Mouse (Mus musculus) ovary, postnatal 14 days (tissue): ENCODE results near the gene Diexf.

ENCODE experiments used
- DNase-seq: peaks from one replicate; pipeline ENCODE4 v3.0.0; 2022; ENCODE audit warnings: low spot score

The Diexf gene

DNA sequence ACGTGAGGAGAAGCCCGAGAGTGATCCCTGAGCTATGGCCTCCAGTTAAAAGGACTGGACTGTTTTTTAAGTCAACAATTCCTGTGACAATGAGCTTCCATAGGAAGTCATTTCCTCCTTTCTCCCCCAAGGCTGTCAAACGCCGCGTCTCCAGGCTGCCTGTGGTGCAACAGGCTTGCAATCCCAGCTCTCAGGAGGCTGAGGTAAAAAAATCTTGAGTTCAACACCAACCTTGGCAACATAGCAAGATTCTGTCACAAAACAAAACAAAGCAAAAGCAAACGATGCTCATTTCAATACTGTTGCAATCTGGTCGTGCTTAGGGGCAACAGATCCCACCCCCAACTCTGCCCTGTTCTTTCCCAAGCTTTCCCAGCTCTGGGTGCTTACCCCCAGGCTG is 8.0 kb upstream of the Diexf start:
- no peak for DNase-seq

DNA sequence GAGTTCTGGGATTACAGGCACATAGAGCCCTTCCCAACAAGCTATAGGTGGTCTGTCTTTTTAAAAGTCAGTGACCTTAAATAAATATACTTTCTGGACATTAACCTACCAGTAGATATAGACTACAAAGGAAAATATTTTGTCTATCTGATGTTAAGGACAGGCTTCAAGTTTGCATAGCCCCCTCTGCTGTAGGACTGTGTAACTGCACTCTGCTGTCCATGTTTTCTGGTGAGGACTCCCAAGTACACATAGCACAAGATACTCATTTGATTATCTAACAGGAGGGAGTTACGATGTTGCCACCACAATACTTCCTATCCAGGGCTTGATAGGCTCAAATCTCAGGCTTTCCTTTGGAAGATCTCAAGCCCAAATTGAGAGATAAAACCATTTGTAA is 3.7 kb upstream of the Diexf start:
- no peak for DNase-seq

DNA sequence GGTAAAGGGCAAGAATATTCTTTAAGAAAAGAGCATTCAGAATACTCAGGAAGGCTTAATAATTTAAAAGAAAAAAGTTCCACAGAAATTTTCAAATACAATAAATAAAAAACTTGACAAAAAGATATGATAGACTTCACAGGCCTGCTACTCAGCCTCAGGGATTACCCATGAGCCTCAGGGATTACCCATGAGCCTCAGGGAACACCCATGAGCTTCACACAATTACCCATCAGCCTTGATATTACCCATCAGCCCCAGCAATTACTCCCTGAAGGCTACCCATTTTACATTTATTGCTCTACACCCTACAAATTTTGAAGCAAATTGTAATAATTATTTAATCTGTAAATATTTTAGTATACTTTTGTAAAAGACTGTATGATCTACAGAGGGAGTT is 2.3 kb upstream of the Diexf start:
- DNase-seq: no peak

DNA sequence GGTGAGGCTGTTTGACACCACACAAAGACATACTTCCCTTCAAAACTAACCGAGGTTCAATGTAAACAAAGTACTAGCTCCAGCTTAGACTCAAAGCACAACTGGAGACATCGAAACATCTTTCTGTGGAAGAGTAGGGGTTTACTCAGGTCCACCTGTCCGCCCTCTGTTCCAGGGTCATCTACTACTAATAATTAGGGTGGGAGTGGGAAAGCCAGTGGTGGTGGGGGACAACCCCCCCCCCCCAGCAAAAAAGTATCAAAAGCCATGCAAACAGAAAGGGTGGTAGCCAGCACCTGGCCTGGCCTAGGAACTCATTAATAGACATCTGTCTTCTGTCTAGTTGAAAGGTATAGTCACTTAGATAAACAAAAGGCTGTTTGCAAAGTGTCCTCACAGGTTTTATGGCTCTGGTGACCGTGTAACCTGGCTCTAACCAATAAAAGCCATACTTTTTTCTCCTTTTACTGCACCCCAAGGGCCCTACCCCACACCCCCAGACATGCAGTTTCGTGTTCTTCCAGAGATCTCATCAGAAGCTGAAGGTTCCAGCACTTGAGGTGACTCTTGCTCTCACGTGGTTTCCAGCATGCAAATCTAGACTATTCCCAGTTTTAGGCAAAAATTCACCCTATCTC is 1.4 kb upstream of the Diexf start:
- no peak for DNase-seq

DNA sequence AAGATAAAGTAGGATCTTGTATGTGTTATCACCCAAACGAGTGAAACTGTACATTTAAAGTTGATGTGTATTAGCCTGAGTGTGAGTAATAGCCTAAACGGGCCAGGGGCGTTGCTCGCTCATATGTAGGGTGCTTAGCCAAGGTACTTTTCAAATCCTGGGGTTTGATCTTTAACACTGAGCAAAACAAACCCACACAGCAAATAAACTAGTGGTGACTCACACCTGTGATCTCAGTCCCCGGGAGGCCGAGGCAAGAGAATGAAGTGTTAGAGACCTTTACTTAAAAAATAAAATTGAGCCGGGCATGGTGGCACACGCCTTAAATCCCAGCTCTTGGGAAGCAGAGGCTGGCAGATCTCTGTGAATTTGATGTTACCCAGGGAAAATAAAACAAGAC is 767 bp upstream of the Diexf start:
- no peak for DNase-seq

DNA sequence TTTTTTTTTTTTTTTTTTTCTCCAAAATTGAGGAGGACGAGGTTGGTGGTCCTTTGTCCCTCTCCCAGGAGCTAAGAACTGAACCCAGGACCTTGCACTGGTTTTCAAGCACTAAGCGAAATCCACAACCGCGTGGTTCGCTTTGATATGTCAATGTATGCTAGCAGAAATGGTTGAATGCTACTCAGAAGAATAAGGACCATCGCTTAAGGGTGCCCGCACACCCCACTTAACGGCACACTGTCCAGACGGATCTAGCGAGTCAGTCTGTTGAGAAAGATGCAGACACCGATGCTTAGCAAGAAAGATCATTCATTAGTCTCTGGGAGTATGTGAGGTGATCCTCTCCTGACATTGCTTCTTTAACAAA is 369 bp upstream of the Diexf start:
- no peak for DNase-seq

DNA sequence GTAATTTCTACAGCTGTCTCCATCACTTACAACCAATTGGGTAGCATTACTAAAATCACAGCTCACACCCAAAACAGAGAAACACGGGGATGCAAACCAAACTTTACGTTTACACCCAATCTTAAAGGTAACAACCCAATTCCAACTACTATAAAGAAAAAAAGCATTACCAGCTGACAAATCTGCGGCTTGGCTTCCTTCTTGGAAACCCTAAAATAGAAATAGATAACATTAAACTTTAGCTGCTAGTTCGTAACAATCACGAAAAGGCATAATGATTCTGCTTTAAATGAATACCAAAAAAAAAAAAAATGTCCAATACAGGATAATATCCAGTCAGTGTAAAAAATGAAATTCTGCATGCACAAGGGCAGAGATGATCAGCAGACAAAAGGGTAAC is 751 bp downstream of the Diexf start:
- DNase-seq: no peak

DNA sequence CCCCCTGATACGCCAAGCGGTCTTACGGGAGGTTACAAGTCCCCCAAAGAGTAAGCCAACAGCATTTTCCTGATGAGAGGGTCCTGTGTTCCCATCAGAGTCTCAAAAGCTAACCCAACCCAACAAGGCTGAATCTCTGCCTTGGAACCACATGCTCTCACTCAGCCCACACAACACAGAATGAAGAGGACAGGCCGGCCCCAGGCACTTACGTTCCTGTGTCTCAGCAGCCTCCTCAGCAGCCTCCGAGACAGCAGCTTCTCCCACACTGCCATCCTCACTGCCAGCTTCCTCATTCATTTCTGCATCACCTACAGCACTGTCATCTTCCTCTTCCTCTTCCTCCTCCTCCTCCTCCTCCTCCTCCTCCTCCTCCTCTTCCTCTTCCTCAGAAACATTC is 2.0 kb downstream of the Diexf start:
- no peak for DNase-seq

DNA sequence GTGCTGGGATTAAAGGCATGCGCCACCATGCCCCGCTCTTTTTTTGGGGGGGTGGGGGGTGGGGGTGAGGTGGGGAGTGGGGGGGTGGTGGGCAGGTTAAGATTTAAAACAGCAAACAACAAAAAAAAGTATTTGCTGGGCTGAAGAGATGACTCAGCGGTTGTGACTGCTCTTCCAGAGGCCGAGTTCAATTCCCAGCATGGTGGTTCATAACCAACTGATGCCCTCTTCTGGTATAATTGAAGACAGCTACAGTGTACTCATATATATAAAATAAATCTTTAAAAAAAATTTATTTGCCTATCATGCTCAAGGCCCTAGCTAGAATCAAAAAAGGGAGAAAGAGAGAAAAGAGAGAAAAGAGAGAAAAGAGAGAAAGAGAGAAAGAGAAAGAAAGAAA is 4.2 kb downstream of the Diexf start:
- DNase-seq: no peak

DNA sequence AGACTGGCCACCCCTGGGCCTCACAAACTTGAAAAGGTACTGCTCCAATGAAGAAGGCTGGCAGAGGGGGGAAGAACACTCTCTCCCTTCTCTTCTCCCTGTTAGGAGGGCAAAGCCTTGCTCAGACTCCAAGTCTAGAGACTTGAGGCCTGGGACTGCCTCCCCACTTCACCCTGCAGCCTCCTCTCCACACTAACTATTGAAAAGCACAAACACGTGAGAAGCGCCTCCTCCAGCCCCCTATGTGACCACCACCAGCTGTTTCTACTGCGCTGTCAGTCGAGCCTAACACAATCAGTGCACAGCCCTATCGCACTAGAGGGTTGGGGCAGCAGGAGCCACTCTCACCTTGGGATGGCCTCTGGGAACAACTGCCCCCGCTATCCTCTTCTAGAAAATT is 6.8 kb downstream of the Diexf start:
- no peak for DNase-seq

DNA sequence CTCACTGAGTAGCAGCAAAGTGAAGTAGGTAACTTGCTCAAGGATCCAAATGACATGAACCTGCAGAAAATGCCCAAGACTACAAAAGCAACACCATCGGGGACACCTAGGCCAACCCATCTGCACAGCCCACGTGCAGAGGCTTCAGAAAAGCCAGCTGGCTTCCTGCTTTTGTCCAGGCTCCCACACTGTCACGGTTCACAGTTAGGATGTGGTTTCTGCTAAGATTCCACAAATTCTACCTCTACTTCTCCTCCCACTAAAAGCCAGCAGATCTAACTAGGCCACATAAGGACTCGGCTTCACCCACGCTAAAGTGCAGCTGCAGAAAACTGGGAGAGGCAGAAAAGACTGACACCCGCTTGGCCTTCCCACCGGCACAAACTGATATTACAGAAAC is 7.3 kb downstream of the Diexf start:
- no peak for DNase-seq

DNA sequence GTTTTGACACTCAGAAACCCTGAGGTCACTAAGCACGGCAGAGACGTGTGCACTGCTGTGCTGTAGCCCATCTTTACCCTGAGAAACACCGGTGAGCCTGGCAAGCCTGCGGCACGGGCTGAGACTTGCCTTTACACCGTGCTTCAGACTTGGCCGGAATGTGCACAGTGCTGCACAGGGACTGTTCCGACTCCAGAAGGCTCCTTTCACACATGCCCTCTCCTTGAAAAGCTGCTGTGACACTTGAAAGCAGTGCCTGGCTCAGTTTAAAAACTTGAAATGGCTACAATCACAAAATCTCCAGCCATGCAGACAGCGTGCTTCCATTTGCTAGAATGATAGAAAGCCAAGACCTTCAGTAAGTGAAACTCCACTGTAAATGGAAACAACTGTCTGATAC is 18.0 kb downstream of the Diexf start:
- no peak for DNase-seq

DNA sequence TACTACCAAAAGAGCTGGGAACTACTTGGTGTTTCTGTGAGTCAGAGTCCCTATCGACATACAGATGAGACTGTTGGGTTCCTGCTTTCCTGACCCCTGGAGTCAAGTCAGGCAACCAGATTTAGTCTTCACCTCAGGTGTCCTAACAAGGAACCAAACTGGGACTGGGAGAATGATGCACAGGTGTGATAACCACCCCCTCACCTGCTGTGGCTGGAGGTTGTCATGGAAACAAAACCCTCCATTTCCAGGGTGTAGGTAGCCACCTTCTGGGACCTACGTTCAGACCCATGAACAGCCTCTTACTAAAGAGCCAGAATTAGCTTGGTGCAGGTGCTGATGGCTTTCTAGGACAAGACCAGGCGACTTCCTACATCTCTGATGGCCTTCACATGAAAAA is 27.1 kb downstream of the Diexf start:
- no peak for DNase-seq

DNA sequence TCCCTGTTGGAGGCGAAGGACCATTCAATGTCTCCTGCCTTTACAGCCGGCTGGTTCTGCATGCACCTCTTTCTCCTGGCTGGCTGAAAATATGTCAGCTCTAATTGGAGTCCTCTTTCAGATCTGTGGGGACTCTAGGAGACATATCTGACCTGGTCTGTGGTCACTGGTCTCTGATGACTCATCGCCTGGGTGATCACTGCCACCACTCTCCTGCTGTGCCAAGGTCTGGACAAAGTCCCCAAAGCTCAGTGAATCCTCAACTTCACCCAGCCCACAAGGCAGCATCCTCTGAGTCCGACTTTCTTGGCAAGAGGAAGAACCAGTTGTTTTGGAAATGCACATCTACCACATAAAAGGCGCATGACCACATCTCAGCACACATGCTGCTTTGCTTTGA is 27.5 kb downstream of the Diexf start:
- no peak for DNase-seq

DNA sequence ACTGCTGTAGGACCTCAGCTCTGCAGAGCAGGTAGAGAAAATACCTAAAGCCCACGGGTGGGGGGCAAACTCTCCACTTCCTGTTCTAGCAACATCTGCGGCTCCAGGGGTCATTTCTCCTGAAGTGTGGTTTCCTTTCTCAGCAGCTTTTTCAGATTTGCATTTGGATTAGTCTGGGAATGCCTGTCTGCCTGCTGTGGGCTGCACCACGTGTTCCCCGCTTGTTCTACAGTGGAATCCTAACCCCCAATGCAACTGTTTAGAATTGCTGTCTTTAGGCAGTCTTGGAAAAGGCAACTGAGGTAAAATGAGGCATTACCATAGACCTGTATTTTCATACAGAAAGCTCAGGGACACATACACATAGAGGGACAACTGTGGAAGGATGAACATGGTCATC is 28.0 kb downstream of the Diexf start:
- no peak for DNase-seq

DNA sequence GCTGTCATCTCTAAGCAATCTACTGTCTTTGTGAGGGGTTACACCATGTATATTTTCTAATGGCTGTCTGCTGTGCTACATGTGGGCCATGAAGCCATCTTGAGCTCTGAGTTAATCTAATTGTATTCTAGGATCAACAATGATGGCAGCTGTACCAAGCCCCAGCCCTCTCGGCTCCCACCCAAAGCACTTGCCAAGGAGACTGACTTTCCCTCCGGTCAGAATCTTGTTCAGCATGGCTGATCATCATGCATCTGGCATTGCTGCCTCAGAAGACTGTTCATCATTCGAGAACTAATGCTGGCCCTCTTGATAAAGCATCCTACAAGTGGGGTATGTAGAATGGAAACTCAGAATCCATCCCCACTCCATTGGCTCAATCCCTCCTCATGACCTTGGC is 31.1 kb downstream of the Diexf start:
- DNase-seq: no peak

DNA sequence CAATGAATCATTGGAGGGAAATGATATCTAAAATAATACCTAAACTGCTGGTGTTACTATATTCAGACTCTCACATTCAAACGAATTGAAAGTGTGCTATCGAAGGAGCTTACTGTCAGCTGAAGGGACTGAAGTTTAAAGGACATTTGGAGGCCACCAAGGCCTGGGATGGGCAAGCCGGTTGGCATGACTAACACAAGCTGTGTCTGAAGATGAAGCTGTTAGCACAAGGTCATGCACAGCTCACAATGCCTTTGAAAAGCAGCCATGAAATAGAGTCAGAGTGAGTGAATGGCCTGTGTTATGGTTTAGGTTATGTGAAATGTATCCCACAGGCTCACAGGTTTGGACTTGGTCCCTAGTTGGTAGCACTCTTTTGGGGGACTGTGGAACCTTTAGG is 36.5 kb downstream of the Diexf start:
- no peak for DNase-seq

DNA sequence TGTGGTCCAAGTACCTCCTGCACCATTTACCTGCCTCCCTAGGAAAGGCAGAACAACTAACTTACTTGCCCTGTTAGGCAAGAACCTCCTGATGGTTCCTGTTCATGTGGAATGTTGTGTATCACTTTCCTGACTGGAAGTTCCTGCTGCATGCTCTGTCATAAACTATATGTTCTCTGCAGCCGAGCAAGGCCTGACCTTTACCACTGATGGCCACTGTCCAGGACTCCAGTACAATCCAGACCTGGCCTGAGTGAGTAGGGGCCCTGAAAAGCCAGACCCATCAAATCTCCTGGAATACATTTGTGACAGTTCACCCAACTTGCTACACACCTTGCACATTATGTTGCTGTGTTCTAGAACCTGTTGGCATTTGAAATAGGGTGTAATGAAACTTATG is 37.3 kb downstream of the Diexf start:
- DNase-seq: no peak

DNA sequence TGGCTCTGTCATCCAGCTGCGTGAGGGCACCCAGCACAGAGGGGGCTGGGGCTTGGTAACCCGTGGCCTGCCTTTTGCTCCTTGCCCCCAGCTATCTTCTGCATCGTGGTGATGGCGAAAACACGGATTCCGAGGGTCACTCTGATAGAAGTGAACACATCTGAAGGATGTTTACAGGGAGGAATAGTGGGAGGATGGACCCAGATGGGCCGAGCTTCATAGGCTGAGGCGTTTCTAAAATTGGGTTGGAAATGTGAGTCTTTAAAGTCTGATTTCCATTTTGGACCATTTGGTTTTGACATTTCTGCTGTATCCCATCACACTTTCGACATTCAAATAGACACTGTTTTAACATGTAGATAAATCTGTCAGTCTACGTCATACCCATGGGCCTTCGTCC is 39.2 kb downstream of the Diexf start:
- DNase-seq: no peak

DNA sequence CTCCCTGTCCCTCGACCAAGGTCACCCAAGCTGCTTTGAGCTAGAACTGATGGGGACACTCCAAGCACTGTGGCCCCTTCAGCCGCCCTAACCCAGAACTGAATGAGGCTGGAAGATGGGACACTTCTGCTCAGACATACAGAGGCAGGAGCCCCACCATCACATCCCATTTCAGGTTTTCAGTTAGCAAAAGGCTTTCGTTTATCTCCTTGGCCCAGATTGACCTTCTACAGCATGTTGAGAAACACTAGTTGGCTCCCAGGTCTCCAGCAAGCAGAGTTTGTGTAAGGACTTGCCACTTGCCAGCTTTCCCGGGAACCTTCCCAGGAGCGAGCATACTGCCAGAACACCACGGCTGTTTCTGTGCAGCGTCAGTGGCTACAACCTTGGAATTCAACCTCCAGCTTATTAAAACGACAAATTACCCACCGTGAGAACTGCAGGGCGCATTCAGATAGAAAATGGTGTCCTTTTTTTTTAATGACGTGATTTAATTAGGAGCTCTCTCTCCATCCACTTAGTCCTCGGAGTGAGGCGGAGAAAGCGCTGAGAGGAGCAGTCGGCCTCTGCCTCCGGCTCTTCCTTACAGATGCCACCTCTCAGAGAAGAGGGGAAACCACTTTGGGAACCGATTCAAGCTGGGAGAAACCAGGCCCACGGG is 39.7 kb downstream of the Diexf start:
- peak; percentile 20 for DNase-seq

DNA sequence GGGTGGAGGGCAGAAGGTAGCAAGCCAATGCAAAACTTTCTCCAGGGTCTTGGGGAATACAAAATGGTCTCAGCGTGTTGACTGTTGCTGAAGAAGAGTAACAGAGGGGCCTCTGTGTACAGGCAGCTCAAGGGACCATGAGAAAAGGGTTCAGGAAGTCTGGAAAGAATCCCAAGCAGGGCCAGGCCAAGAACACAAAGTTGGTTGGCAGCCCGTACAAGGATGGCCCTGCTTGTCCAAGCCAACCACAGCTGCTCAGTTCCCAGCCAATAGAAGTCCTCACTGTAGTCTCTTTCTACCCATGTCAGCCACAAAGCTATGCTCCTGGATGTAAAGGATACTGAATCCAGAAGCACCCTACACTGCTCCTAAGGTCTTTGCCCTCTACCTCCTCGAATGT is 40.4 kb downstream of the Diexf start:
- no peak for DNase-seq

DNA sequence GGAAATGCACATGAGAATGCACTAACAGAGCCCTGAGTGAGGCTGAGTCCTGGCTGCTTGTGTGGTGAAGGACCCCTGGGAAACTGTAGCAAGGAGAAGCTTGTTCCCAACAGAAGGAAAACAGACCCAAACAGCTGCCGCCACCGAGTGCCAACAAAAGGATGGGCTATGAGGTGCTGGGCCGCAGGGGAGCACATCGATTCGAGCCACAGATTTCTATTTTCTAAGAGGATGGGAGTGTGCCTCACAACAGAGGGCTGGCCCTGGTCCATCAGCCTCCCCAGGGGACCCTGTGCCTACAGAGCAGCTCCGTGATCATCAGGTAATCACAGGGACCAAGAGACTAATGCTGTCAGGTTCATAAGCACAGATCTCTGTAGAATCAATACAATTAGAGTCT is 40.9 kb downstream of the Diexf start:
- DNase-seq: no peak

DNA sequence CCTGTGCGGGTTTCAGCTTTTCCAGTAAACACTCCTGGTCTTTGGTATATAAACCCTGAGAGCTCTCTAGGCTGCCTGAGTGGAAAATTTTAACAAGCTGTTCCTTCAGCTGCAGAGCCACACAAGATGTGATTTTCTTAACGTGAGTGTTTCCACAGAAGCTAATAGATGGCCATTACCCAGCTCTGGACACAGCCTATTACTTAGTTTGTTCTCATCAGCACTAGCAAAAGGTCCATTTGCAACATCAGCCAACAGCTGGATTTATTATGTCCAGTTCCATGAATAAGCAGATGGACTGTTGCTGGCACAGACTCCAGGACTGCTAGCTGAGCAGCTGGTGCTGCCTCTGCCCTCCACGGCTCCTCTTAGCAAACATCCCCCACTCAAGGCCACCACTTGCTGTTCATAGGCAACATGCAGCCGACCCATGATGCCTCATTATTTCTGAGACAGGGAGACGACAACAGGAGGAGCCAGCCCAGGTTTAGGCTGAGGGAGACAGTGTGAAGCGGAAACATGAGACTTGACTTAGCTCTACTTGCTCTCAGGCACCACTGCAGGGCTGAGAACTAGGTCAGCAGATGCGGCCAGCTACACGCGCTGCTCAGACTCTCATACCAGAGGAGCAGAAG is 43.1 kb downstream of the Diexf start:
- DNase-seq: peak; percentile 13
